In the genomic region with DNA sequence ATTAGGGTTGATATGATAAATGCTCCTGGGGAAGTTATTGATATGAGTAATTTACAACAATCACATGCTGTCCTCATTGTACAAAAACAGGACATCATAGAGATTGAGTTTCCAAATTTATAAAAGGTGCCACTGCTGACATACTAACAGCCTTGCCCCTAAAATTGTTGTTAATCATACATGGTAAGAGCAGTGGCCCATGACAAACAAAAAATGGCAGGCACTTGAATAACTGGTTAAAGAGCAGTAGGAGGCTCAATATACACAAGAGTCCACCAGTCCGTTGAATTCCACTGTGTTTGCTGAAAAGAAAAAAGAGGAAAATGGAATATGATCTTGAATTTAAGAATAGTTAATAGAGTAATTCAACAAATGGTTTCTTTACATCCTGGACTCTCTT, we compare ENCODE assay signal across 24 mouse cellular contexts. TPM values are rescaled to one million over a fixed set of nuclear protein-coding genes. Genes with fewer than 3 reads are reported as not detected.
DNase-seq lines count a peak whose midpoint lies in the region; ATAC-seq and TF ChIP-seq lines count a peak whose summit lies in the region.
"Had no signal": no experiment of that assay in that cellular context is flagged by ENCODE, and none has a peak within 500 bp of the region (broad histone marks: within the 10 kb centered on the region; RNA-seq: fewer than 3 reads in every experiment).

No protein-coding gene starts in this region.

- H3K36me3 ChIP-seq in kidney, adult 2 months (ENCODE audit: control insufficient read depth, insufficient read depth, low read length) = no peaks in the 10 kb centered on the region
- no peaks in the 10 kb centered on the region for H3K36me3 ChIP-seq in kidney, embryonic 14.5 days (ENCODE audit: control insufficient read depth, insufficient read depth, low read length)
- H3K36me3 ChIP-seq in kidney, embryonic 15.5 days = no peaks in the 10 kb centered on the region
- H3K36me3 ChIP-seq: G1E had no signal

- ATAC-seq in kidney, embryonic 14.5 days (ENCODE audit: low FRiP score, low TSS enrichment) = no peak
- no peak for ATAC-seq in kidney, embryonic 15.5 days (replicated peaks; ENCODE audit: low FRiP score)
- ATAC-seq: activated CD4-positive, CD25-positive, alpha-beta regulatory T cell, adult 4 months; CD4-positive, CD25-positive, alpha-beta regulatory T cell, adult 4 months; Patski had no signal

- H3K4me2 ChIP-seq in kidney, embryonic 14.5 days (replicated peaks; ENCODE audit: low read depth, low read length) = no peak overlapping the region
- H3K4me2 ChIP-seq in kidney, embryonic 15.5 days = no peak overlapping the region

- TF ChIP-seq POLR2A in kidney, adult 2 months (IDR thresholded peaks at IDR 0.05; ENCODE audit: low read depth, low read length) = no peak

- no peak overlapping the region for H3K4me3 ChIP-seq in kidney, adult 2 months (ENCODE audit: insufficient read depth, low read depth, low read length)
- no peak overlapping the region for H3K4me3 ChIP-seq in kidney, embryonic 14.5 days (ENCODE audit: low read length)
- no peak overlapping the region for H3K4me3 ChIP-seq in kidney, embryonic 15.5 days (replicated peaks)

- WGBS in kidney, adult 2 months = 57% methylated on average over 1 of the region's 1 CpGs
- WGBS in kidney, embryonic 14.5 days = 84% methylated on average over 1 of the region's 1 CpGs
- 92% methylated on average over 1 of the region's 1 CpGs for WGBS in kidney, embryonic 15.5 days

- H3K9me3 ChIP-seq in kidney, embryonic 14.5 days (ENCODE audit: control insufficient read depth, low read length) = no peaks in the 10 kb centered on the region
- no peaks in the 10 kb centered on the region for H3K9me3 ChIP-seq in kidney, embryonic 15.5 days (replicated peaks)
- H3K9me3 ChIP-seq: G1E had no signal

- peak; percentile 55 for DNase-seq in kidney, adult 2 months
- no peak for DNase-seq in kidney, adult 11 months
- peak; percentile 14 to 24 for DNase-seq in kidney, adult 8-10 months
- peak; percentile 58 for DNase-seq in kidney, adult 9 months
- DNase-seq in kidney, postnatal 14 days = no peak
- peak; percentile 10 to 11 for DNase-seq in kidney, postnatal 36 days
- DNase-seq: adrenal gland, adult 2 months; adrenal gland, adult 8-10 months; adrenal gland, postnatal 10 days; adrenal gland, postnatal 14 days; adrenal gland, postnatal 25 days; adrenal gland, postnatal 36 days; B cell, adult 2 months; cerebellum, adult 11 months; cerebellum, adult 11-12 months had no signal

- no peak overlapping the region for H3K9ac ChIP-seq in kidney, embryonic 14.5 days (ENCODE audit: low read depth, low read length)
- no peak overlapping the region for H3K9ac ChIP-seq in kidney, embryonic 15.5 days

- H3K27me3 ChIP-seq in kidney, adult 2 months (replicated peaks; ENCODE audit: control insufficient read depth, insufficient read depth, low read length) = no peaks in the 10 kb centered on the region
- no peaks in the 10 kb centered on the region for H3K27me3 ChIP-seq in kidney, embryonic 14.5 days (ENCODE audit: control insufficient read depth, insufficient read depth, low read length)
- H3K27me3 ChIP-seq in kidney, embryonic 15.5 days = no peaks in the 10 kb centered on the region
- H3K27me3 ChIP-seq: CH12.LX, Patski had no signal

- no peak for TF ChIP-seq CTCF in kidney, adult 2 months (conservative IDR thresholded peaks at IDR 0.05; ENCODE audit: insufficient read depth, insufficient read length, low read depth, low read length)

- H3K4me1 ChIP-seq in kidney, adult 2 months (ENCODE audit: control insufficient read depth, insufficient read depth, low read length) = no peaks in the 10 kb centered on the region
- no peaks in the 10 kb centered on the region for H3K4me1 ChIP-seq in kidney, embryonic 14.5 days (ENCODE audit: control insufficient read depth, insufficient read depth, low read length)
- H3K4me1 ChIP-seq in kidney, embryonic 15.5 days = no peaks in the 10 kb centered on the region

- no peak overlapping the region for H3K27ac ChIP-seq in kidney, adult 2 months (ENCODE audit: insufficient read depth, low read depth, low read length)
- no peak overlapping the region for H3K27ac ChIP-seq in kidney, embryonic 14.5 days (ENCODE audit: low read depth, low read length)
- no peak overlapping the region for H3K27ac ChIP-seq in kidney, embryonic 15.5 days

RNA-seq across cellular contexts. Expression of gene Vmn1r17, which starts 4.0 kb away (rescaled TPM):
- not detected in 2 replicates for polyA plus RNA-seq in kidney, adult 2 months (2012; rRNA removed)
- not detected in 2 replicates for polyA plus RNA-seq in kidney, embryonic 14.5 days (2014; fragmentation: Nextera tagmentation; extraction: Ambion mirVana)
- polyA plus RNA-seq in kidney, embryonic 15.5 days (2015; fragmentation: Nextera tagmentation; extraction: Ambion mirVana) = not detected in 2 replicates
- polyA plus RNA-seq: activated CD4-positive, CD25-positive, alpha-beta regulatory T cell, adult 4 months; adrenal gland, adult 2 months; brain, embryonic 14.5 days; C2C12; CD4-positive, CD25-positive, alpha-beta regulatory T cell, adult 4 months; G1E; Patski had no signal

RNA-seq across cellular contexts. Expression of gene Vmn1r18, which starts 28.1 kb away (rescaled TPM):
- not detected in 2 replicates for polyA plus RNA-seq in kidney, adult 2 months (2012; rRNA removed)
- not detected in 2 replicates for polyA plus RNA-seq in kidney, embryonic 14.5 days (2014; fragmentation: Nextera tagmentation; extraction: Ambion mirVana)
- polyA plus RNA-seq in kidney, embryonic 15.5 days (2015; fragmentation: Nextera tagmentation; extraction: Ambion mirVana) = not detected in 2 replicates
- polyA plus RNA-seq: activated CD4-positive, CD25-positive, alpha-beta regulatory T cell, adult 4 months; adrenal gland, adult 2 months; brain, embryonic 14.5 days; C2C12; CD4-positive, CD25-positive, alpha-beta regulatory T cell, adult 4 months; G1E had no signal

RNA-seq across cellular contexts. Expression of gene Vmn1r19, which starts 36.1 kb away (rescaled TPM):
- polyA plus RNA-seq in kidney, adult 2 months (2012; rRNA removed) = 0.23 TPM in 2 replicates
- not detected in 2 replicates for polyA plus RNA-seq in kidney, embryonic 14.5 days (2014; fragmentation: Nextera tagmentation; extraction: Ambion mirVana)
- polyA plus RNA-seq in kidney, embryonic 15.5 days (2015; fragmentation: Nextera tagmentation; extraction: Ambion mirVana) = not detected in 2 replicates
- polyA plus RNA-seq: activated CD4-positive, CD25-positive, alpha-beta regulatory T cell, adult 4 months; adrenal gland, adult 2 months; brain, embryonic 14.5 days; C2C12; CD4-positive, CD25-positive, alpha-beta regulatory T cell, adult 4 months; G1E; Patski had no signal

RNA-seq across cellular contexts. Expression of gene Vmn1r16, which starts 38.2 kb away (rescaled TPM):
- not detected in 2 replicates for polyA plus RNA-seq in kidney, adult 2 months (2012; rRNA removed)
- polyA plus RNA-seq in kidney, embryonic 14.5 days (2014; fragmentation: Nextera tagmentation; extraction: Ambion mirVana) = not detected in 2 replicates
- not detected in 2 replicates for polyA plus RNA-seq in kidney, embryonic 15.5 days (2015; fragmentation: Nextera tagmentation; extraction: Ambion mirVana)
- polyA plus RNA-seq: activated CD4-positive, CD25-positive, alpha-beta regulatory T cell, adult 4 months; adrenal gland, adult 2 months; brain, embryonic 14.5 days; C2C12; CD4-positive, CD25-positive, alpha-beta regulatory T cell, adult 4 months; G1E had no signal

Comparison
In these comparisons a context has a peak if more than half of its experiments do, and no peak if none do; other contexts are left out.
1. DNase-seq: peak in kidney, adult 2 months (single experiment), kidney, adult 8-10 months (2 of 2), kidney, adult 9 months (single experiment) and kidney, postnatal 36 days (2 of 2); none in kidney, adult 11 months (single experiment) and kidney, postnatal 14 days (single experiment).